Comparison of ENCODE assay signal across 8 mouse cellular contexts in the genomic region with DNA sequence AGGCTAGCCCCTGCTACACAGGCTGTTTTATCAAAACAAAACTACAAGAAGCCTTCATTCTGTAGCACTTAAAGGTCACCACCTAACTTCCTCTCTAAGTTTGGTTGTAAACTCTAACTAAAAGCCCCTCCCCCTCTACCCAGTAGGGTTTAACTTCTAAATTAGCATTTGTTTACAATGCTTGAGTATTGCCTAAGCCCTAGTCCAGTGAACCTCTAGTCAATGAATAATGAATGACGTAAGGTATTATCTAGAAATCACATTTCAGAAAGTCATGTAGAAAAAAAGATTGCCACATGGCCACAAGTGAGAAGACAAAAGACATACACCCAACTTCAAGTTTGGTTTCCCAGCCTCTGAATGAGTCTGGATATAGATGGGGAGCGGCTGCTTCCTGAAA. TPM values are rescaled to one million over a fixed set of nuclear protein-coding genes. Genes with fewer than 3 reads are reported as not detected.
DNase-seq lines count a peak whose midpoint lies in the region; ATAC-seq lines count a peak whose summit lies in the region.

No protein-coding gene starts in this region.

- H3K9me3 ChIP-seq in midbrain, embryonic 10.5 days (replicated peaks): no peaks in the 10 kb centered on the region

- H3K27ac ChIP-seq in midbrain, embryonic 10.5 days (replicated peaks): no peak overlapping the region

- peak; percentile 41 for DNase-seq in kidney, adult 18-20 months
- DNase-seq in kidney, adult 11 months: no peak
- peak; percentile 11 for DNase-seq in c-Kit-positive CD71-positive TER-119-negative erythroid progenitor cells, embryonic 14.5 days (ENCODE audit: low read depth)
- DNase-seq in midbrain, embryonic 10.5 days (ENCODE audit: low spot score): no peak
- no peak for DNase-seq in frontal cortex, postnatal 10 days (ENCODE audit: low spot score in 2 of 2)

- H3K4me3 ChIP-seq in midbrain, embryonic 10.5 days: peak overlapping the region; percentile 84

- H3K27me3 ChIP-seq in midbrain, embryonic 10.5 days (ENCODE audit: low read depth, poor library complexity, severe bottlenecking): no peaks in the 10 kb centered on the region

- peak; percentile 35 for ATAC-seq in inflammation-experienced regulatory T-cells, adult 6 months
- ATAC-seq in erythroid progenitor cell, adult 5-6 weeks (replicated peaks; ENCODE audit: low FRiP score, poor library complexity, severe bottlenecking): no peak
- no peak for ATAC-seq in cerebellum, adult (ENCODE audit: insufficient number of reproducible peaks, low FRiP score, low TSS enrichment)

- H3K4me1 ChIP-seq in midbrain, embryonic 10.5 days: peaks cover 22% of the 10 kb centered on the region

- peaks cover 9% of the 10 kb centered on the region for H3K36me3 ChIP-seq in midbrain, embryonic 10.5 days

- 20% methylated on average over 2 of the region's 2 CpGs for WGBS in midbrain, embryonic 10.5 days

RNA-seq across cellular contexts. Expression of a gene that starts 17.2 kb away (rescaled TPM):
- 10 to 100 TPM; 64.5 to 76.8 (median 67.6) TPM for polyA plus RNA-seq in inflammation-experienced regulatory T-cells, adult 6 months (2017; shearing (Covaris generic))
- 37.8 and 42.4 TPM in 2 replicates for polyA plus RNA-seq in midbrain, embryonic 10.5 days (2016; fragmentation: Nextera tagmentation; extraction: Ambion mirVana)
- 6.7 and 25.6 TPM in 2 replicates for total RNA-seq in erythroid progenitor cell, adult 5-6 weeks (2015; ENCODE audit: low replicate concordance)
- 0.45 and 3.1 TPM in 2 replicates for total RNA-seq in erythroid progenitor cell, adult 5-6 weeks (2017; ENCODE audit: low replicate concordance)

RNA-seq across cellular contexts. Expression of a gene that starts 36.6 kb away (rescaled TPM):
- polyA plus RNA-seq in inflammation-experienced regulatory T-cells, adult 6 months (2017; shearing (Covaris generic)): 10 to 100 TPM; 11.9 to 21.8 (median 19.3) TPM
- polyA plus RNA-seq in midbrain, embryonic 10.5 days (2016; fragmentation: Nextera tagmentation; extraction: Ambion mirVana): 39.3 and 40.0 TPM in 2 replicates
- total RNA-seq in erythroid progenitor cell, adult 5-6 weeks (2015; ENCODE audit: low replicate concordance): 7.1 and 14.1 TPM in 2 replicates
- 1.6 and 11.9 TPM in 2 replicates for total RNA-seq in erythroid progenitor cell, adult 5-6 weeks (2017; ENCODE audit: low replicate concordance)

RNA-seq across cellular contexts. Expression of a gene that starts 57.9 kb away (rescaled TPM):
- polyA plus RNA-seq in inflammation-experienced regulatory T-cells, adult 6 months (2017; shearing (Covaris generic)): 100 to 1,000 TPM; 151 to 213 (median 169) TPM
- 205 and 210 TPM in 2 replicates for polyA plus RNA-seq in midbrain, embryonic 10.5 days (2016; fragmentation: Nextera tagmentation; extraction: Ambion mirVana)
- 103 and 178 TPM in 2 replicates for total RNA-seq in erythroid progenitor cell, adult 5-6 weeks (2015; ENCODE audit: low replicate concordance)
- total RNA-seq in erythroid progenitor cell, adult 5-6 weeks (2017; ENCODE audit: low replicate concordance): 151 and 157 TPM in 2 replicates

Comparison
In these comparisons a context has a peak if more than half of its experiments do, and no peak if none do; other contexts are left out.
1. DNase-seq: peak in kidney, adult 18-20 months (single experiment) and c-Kit-positive CD71-positive TER-119-negative erythroid progenitor cells, embryonic 14.5 days (single experiment); none in kidney, adult 11 months (single experiment), midbrain, embryonic 10.5 days (single experiment) and frontal cortex, postnatal 10 days (0 of 2).